Mouse (Mus musculus) heart, adult 2 months (tissue): ENCODE data around the gene Nup93. TPM values are rescaled to one million over a fixed set of nuclear protein-coding genes. Genes with fewer than 3 reads are reported as not detected.

Experiments
- DNase-seq, 2 experiments: peaks; one replicate each; pipeline ENCODE4 v3.0.0; 2021
- H3K27ac ChIP-seq: fragments of 200-600 bp; 2 replicates; pipeline ENCODE4 v1.8.1; 2022
- H3K27me3 ChIP-seq: fragments of 200-500 bp; 2 replicates; pipeline ENCODE4 v1.6.1; 2012; ENCODE audit warnings: mild to moderate bottlenecking, low read length, inconsistent platforms, mixed read lengths; ENCODE audit not compliant: control insufficient read depth, insufficient read depth
- H3K36me3 ChIP-seq: fragments of 200-500 bp; 2 replicates; pipeline ENCODE4 v1.6.1; 2012; ENCODE audit warnings: low read length, inconsistent platforms; ENCODE audit not compliant: control insufficient read depth, insufficient read depth
- H3K4me1 ChIP-seq: fragments of 200-500 bp; 2 replicates; pipeline ENCODE4 v1.6.1; 2011; ENCODE audit warnings: low read length; ENCODE audit not compliant: control insufficient read depth, insufficient read depth
- H3K4me3 ChIP-seq: fragments of 200-600 bp; 2 replicates; pipeline ENCODE4 v1.8.1; 2022
- H3K79me2 ChIP-seq: fragments of 200-500 bp; replicated peaks from 2 replicates; pipeline ENCODE4 v1.6.1; 2012; ENCODE audit warnings: mild to moderate bottlenecking, inconsistent platforms, low read length, moderate library complexity, mixed read lengths; ENCODE audit not compliant: control insufficient read depth, insufficient read depth
- H3K9ac ChIP-seq: fragments of 200-500 bp; 2 replicates; pipeline ENCODE4 v1.6.1; 2012; ENCODE audit warnings: low read depth, mild to moderate bottlenecking, control low read depth, inconsistent platforms, low read length, mixed read lengths
- CTCF ChIP-seq: fragments of 200-600 bp; IDR thresholded peaks from 2 replicates; pipeline ENCODE4 v1.8.1; 2022; ENCODE audit warnings: antibody characterized with exemption, mild to moderate bottlenecking, moderate library complexity
- EP300 ChIP-seq: fragments of 200-500 bp; IDR thresholded peaks from 2 replicates; pipeline ENCODE4 v1.6.1; 2011; ENCODE audit warnings: low read depth, low read length, control low read depth; ENCODE audit not compliant: insufficient read depth
- POLR2A ChIP-seq: fragments of 200-500 bp; IDR thresholded peaks from 2 replicates; pipeline ENCODE4 v1.6.1; 2011; ENCODE audit warnings: mild to moderate bottlenecking, low read depth, low read length, control low read depth; ENCODE audit not compliant: insufficient read depth
- WGBS: fragments of 180-500 bp; shearing (Covaris S2); methylation state at CpG from one replicate; pipeline ENCODE4 v1.1.7; 2018; 5-methylcytosine and 5-hydroxymethylcytosine counted together
- intact Hi-C: fragments of 180-260 bp; cut with DNase I; formaldehyde crosslinking; loops from one replicate; pipeline ENCODE4 v1.15.1; 2025
- polyA plus RNA-seq: library from polyadenylated mRNA; depleted of rRNA; stranded (reverse); fragments of >200 nt; gene quantifications from 2 replicates; pipeline ENCODE4 v1.2.3, GENCODE M21; 2012
- total RNA-seq, 2 experiments: library from RNA; stranded (reverse); gene quantifications; 2 replicates each; pipeline ENCODE4 v1.2.3; 2021

Nup93 gene
- total and polyA plus RNA-seq, 3 experiments = 11.7 to 15.5 (median 13.7) TPM

DNA sequence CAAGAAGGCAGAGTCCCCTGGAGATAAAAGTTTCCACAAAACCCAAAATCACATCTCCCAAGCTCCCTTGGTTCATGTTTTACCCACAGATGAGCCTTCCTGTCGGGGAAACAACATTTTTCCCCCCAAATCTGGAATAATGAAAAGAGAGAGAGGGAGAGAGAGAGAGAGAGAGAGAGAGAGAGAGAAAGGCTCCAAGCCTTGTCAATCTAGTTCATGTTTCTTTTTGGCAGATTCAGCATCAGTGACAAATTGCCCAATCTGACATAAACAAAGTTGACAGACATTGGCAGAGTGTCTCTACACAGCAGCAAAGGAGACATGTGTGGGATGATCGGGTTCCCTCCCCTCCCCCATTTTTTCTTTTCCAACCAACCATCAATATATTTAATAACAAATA is 6.9 kb upstream of the Nup93 start:
- H3K27ac ChIP-seq = no peak overlapping the region
- no peak overlapping the region for H3K9ac ChIP-seq
- H3K27me3 ChIP-seq = no peaks in the 10 kb centered on the region
- peaks cover 2% of the 10 kb centered on the region; the same call in 1 of the 2 replicates for H3K4me1 ChIP-seq
- intact Hi-C loops = no loop called here
- WGBS = 68% methylated on average over 2 of the region's 2 CpGs
- H3K79me2 ChIP-seq = no peaks in the 10 kb centered on the region
- no peak overlapping the region for H3K4me3 ChIP-seq
- no peaks in the 10 kb centered on the region for H3K36me3 ChIP-seq
- DNase-seq = no peak
- TF ChIP-seq POLR2A = no peak
- TF ChIP-seq EP300 = no peak
- no peak for TF ChIP-seq CTCF

DNA sequence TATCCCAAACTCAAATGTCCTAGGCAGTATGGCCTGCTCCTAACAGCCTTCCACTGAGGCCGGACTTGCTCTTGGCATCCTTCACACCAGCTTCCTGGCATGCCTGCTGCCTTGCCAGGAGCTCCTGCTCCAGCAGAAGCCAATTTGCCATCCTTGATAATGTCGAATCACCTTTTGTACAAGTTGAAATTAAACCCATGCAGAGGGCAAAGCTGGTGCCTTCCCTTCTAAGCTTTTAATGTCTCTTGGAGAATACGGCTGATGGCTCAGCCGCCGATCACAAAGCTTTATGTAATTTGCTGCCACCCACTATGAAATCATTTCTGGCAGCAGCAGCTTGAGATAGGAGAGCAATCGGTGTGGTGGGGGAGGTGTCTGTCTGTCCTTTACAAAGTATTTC is 4.7 kb upstream of the Nup93 start:
- TF ChIP-seq EP300 (0 out of 2 replicates have a peak, but pooled peaks have one; percentile 7), CTCF (no peak), POLR2A (no peak)
- H3K9ac ChIP-seq = peak overlapping the region; percentile 62
- H3K27me3 ChIP-seq = no peaks in the 10 kb centered on the region
- peaks cover 3% of the 10 kb centered on the region for H3K4me1 ChIP-seq
- no peak overlapping the region for H3K4me3 ChIP-seq
- intact Hi-C loops = loop anchor here (5.0 kb wide), 1 partner anchor 112 kb away; the partner anchor contains the start of gene Bbs2
- 31% methylated on average over 6 of the region's 6 CpGs for WGBS
- H3K79me2 ChIP-seq = no peaks in the 10 kb centered on the region
- no peak for DNase-seq
- no peak overlapping the region for H3K27ac ChIP-seq
- H3K36me3 ChIP-seq = no peaks in the 10 kb centered on the region

DNA sequence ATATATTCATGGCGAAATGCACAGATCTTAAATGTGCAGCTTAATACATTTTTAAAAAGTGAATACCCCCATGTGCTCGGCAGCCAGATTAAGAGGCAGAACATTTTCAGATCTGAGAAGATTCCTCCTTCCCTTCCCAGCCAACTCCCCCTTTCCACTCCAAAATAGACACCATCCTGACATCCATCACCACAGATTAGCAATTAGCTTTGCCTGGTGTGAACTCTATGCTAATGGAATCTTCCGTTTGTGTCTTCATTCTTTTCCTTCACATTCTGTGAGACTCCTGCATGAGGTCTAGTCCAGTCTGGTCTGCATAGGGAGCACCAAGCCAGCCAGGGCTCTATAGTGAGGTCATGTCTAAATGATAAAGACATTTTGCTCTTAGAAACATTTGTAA is 4.1 kb upstream of the Nup93 start:
- intact Hi-C loops = loop anchor here (5.0 kb wide), 1 partner anchor 113 kb away; the partner anchor contains the start of gene Bbs2
- TF ChIP-seq POLR2A (no peak), EP300 (no peak), CTCF (no peak)

DNA sequence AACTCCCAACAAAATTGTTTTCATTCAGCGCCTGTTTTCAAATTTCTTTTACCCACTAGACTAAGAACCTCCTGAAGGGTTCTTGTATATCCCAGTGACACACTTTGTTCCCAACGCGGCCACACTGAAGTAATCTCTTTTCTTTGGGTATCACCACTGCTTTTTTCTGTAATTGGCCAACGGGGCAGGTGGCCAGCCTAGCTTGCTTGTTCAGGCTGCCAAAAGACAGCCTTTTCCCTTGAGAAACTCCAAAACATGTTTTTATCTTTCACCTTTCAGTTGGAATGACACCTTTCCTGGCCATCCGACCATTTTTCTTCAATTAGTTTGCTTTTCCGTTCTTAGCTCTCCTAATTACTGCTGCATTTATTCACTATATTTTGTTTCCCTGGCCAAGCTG is 545 bp upstream of the Nup93 start:
- intact Hi-C loops = loop anchor here (5.0 kb wide), 1 partner anchor 117 kb away; the partner anchor contains the start of gene Bbs2
- DNase-seq = no peak
- Histone ChIP-seq H3K27me3 (no peaks in the 10 kb centered on the region), H3K4me1 (peaks cover 4% of the 10 kb centered on the region), H3K79me2 (no peaks in the 10 kb centered on the region), H3K9ac (peak overlapping the region; percentile 56), H3K36me3 (no peaks in the 10 kb centered on the region), H3K4me3 (peak overlapping the region; percentile 36), H3K27ac (peak overlapping the region; percentile 73)
- no peak for TF ChIP-seq POLR2A
- WGBS = 53% methylated on average over 6 of the region's 6 CpGs

More for the DNA sequence above, 4.1 kb upstream of the Nup93 start:
- no peak overlapping the region for H3K4me3 ChIP-seq
- 49% methylated on average over 3 of the region's 3 CpGs for WGBS
- no peak for DNase-seq
- no peak overlapping the region for H3K9ac ChIP-seq
- no peak overlapping the region for H3K27ac ChIP-seq
- no peaks in the 10 kb centered on the region for H3K79me2 ChIP-seq
- H3K27me3 ChIP-seq = no peaks in the 10 kb centered on the region
- no peaks in the 10 kb centered on the region for H3K36me3 ChIP-seq
- peaks cover 4% of the 10 kb centered on the region for H3K4me1 ChIP-seq

DNA sequence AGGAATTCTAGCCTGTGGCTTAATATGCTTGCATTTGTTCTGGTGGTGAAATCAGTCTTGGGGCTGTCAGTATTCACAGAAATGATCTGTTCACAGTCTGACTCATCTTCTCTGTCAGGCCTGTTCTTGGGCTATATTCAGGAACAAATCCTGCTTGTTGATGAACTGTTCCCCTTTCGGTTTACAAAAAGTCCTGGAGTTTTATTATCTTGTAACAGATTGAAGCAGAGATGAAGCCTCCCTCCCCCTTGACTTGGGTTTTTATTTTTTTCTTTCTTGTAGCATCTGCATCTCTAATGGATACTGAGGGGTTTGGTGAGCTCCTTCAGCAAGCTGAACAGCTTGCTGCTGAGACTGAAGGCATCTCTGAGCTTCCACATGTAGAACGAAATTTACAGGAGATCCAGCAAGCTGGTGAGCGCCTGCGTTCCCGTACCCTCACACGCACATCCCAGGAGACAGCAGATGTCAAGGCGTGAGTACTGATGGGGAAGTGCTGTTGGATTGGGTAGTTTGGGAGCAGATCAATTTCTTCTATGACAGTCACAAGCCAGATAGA is 13.1 kb downstream of the Nup93 start:
- Histone ChIP-seq H3K27me3 (no peaks in the 10 kb centered on the region), H3K4me1 (no peaks in the 10 kb centered on the region), H3K36me3 (no peaks in the 10 kb centered on the region), H3K27ac (no peak overlapping the region), H3K9ac (no peak overlapping the region), H3K79me2 (0 out of 2 replicates have a peak, but pooled peaks cover 3% of the 10 kb centered on the region), H3K4me3 (no peak overlapping the region)
- intact Hi-C loops = no loop called here
- 84% methylated on average over 7 of the region's 7 CpGs for WGBS
- TF ChIP-seq CTCF = no peak
- TF ChIP-seq EP300 = no peak
- no peak for TF ChIP-seq POLR2A
- no peak for DNase-seq

DNA sequence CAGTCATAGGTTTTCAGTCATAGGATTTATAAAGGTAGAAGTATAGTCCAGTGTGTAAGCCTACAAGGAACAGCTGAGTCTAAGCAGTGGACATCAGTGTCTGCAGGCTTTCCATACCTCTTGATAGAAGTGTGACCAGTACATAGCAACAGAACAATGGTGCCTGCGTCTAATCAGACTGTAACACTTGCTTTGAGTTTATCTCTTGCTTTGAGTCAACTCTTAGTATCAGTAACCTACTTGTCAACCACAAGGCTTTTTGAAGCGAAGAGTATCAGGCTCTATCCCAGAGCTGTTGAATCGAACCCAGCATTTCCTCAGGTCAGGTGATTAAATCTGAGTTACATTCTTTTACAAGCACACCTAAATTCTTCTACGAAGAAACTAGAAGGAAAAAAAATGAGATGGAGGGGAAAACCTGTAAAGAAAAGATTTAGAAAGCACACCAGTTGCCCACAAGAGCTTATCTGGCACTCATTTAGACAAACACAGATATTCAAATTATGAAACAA is 25.9 kb downstream of the Nup93 start:
- no peaks in the 10 kb centered on the region for H3K4me1 ChIP-seq
- WGBS = 52% methylated on average over 4 of the region's 4 CpGs

More for the DNA sequence above, 25.9 kb downstream of the Nup93 start:
- Histone ChIP-seq H3K9ac (no peak overlapping the region), H3K79me2 (no peaks in the 10 kb centered on the region; the same call in 1 of the 2 replicates), H3K27me3 (no peaks in the 10 kb centered on the region), H3K4me3 (no peak overlapping the region), H3K27ac (no peak overlapping the region), H3K36me3 (no peaks in the 10 kb centered on the region)
- no peak for DNase-seq
- intact Hi-C loops = no loop called here
- no peak for TF ChIP-seq POLR2A
- TF ChIP-seq CTCF = no peak
- TF ChIP-seq EP300 = no peak
